Mouse (Mus musculus) Patski (cell line): ENCODE results near the gene Apol9b. TPM values are rescaled to one million over a fixed set of nuclear protein-coding genes. Genes with fewer than 3 reads are reported as not detected.
"Not testable (repeated sequence)": the region's sequence is repeated elsewhere in the genome, so short reads cannot be mapped to it uniquely, and the experiment has no call there.

Experiments
- ATAC-seq: fragments of 100-300 bp; one replicate; pipeline ENCODE4 v1.8.0; 2021
- CTCF ChIA-PET: fragments of 350-600 bp; sonication (Branson Sonifier 250); formaldehyde crosslinking; loops from one replicate; lab custom pipeline; 2022; ENCODE audit warnings: inconsistent platforms; lab: Charles Lee
- POLR2A ChIA-PET: fragments of 350-600 bp; sonication (Branson Sonifier 250); formaldehyde crosslinking; loops from one replicate; lab custom pipeline; 2022; ENCODE audit warnings: antibody characterized with exemption, inconsistent platforms; lab: Charles Lee
- DNase-seq: peaks from one replicate; pipeline ENCODE4 v3.0.0-alpha.2; 2011; ENCODE audit warnings: low read depth, low spot score
- H3K27me3 ChIP-seq: fragments of 371-371 bp; one replicate; pipeline ENCODE4 v1.5.1; 2021
- CTCF ChIP-seq: fragments of 100-300 bp; IDR thresholded peaks from one replicate; pipeline ENCODE4 v1.5.1; 2021
- in situ Hi-C: fragments of 300-500 bp; cut with MboI; formaldehyde crosslinking; loops from 3 replicates; pipeline ENCODE4 v1.11.1; 2018; ENCODE audit warnings: low pct_unique_long_range_greater_than_20kb, mixed read lengths
- polyA plus RNA-seq: library from polyadenylated mRNA; unstranded; gene quantifications from one replicate; pipeline ENCODE4 v1.2.3, GENCODE M21; 2021

Apol9b gene
- polyA plus RNA-seq, 1 experiment from 2014 or later = 0.33 TPM

GRCm38 (mm10) chr15:77727139-77727538 is 1.7 kb upstream of the Apol9b start:
- in situ Hi-C loops, ATAC-seq, POLR2A ChIA-PET: not testable (repeated sequence)

GRCm38 (mm10) chr15:77727745-77728144 is 1.1 kb upstream of the Apol9b start:
- H3K27me3 ChIP-seq, DNase-seq, POLR2A ChIA-PET, CTCF ChIA-PET, ATAC-seq, in situ Hi-C loops: not testable (repeated sequence)

More at GRCm38 (mm10) chr15:77727139-77727538, 1.7 kb upstream of the Apol9b start:
- H3K27me3 ChIP-seq, DNase-seq, CTCF ChIA-PET: not testable (repeated sequence)
- TF ChIP-seq CTCF = peak; percentile 56

GRCm38 (mm10) chr15:77731605-77732004 is 2.8 kb downstream of the Apol9b start:
- in situ Hi-C loops = no loop called here
- ChIA-PET CTCF (no interaction called here), POLR2A (no interaction called here)
- no peak for TF ChIP-seq CTCF
- no peaks in the 10 kb centered on the region for H3K27me3 ChIP-seq
- ATAC-seq (no peak), DNase-seq (no peak)

GRCm38 (mm10) chr15:77732851-77733250 is 4.0 kb downstream of the Apol9b start:
- H3K27me3 ChIP-seq, CTCF ChIA-PET, ATAC-seq, in situ Hi-C loops, DNase-seq, POLR2A ChIA-PET: not testable (repeated sequence)

- DNase-seq, in situ Hi-C loops, CTCF ChIA-PET, H3K27me3 ChIP-seq, POLR2A ChIA-PET: not testable (repeated sequence)
- ATAC-seq = peak; percentile 45
Observed at GRCm38 (mm10) chr15:77733380-77733779, 4.5 kb downstream of the Apol9b start.

- POLR2A ChIA-PET, CTCF ChIA-PET, ATAC-seq, DNase-seq, H3K27me3 ChIP-seq, in situ Hi-C loops: not testable (repeated sequence)
Observed at GRCm38 (mm10) chr15:77733903-77734302, 5.1 kb downstream of the Apol9b start.

GRCm38 (mm10) chr15:77740511-77741297 is 11.9 kb downstream of the Apol9b start:
- ChIA-PET POLR2A (no interaction called here), CTCF (interaction anchor here (1.0 to 1.9 kb wide), 3 partner anchors 10 to 343 kb away, joined by 3 to 9 read pairs (median 4); partner anchors contain the start of gene Apol8)
- DNase-seq (no peak), ATAC-seq (no peak)
- TF ChIP-seq CTCF = peak; percentile 49
- in situ Hi-C loops = no loop called here
- H3K27me3 ChIP-seq = no peaks in the 10 kb centered on the region

GRCm38 (mm10) chr15:77741556-77741955 is 12.7 kb downstream of the Apol9b start:
- CTCF ChIA-PET = interaction anchor here (1.8 kb wide), 1 partner anchor 9 kb away, joined by 9 read pairs; no protein-coding TSS in a partner anchor
- in situ Hi-C loops, DNase-seq, ATAC-seq, POLR2A ChIA-PET, H3K27me3 ChIP-seq: not testable (repeated sequence)

GRCm38 (mm10) chr15:77744632-77745031 is 15.8 kb downstream of the Apol9b start:
- no peaks in the 10 kb centered on the region for H3K27me3 ChIP-seq
- ATAC-seq (no peak), DNase-seq (no peak)
- CTCF ChIA-PET = no interaction called here
- POLR2A ChIA-PET = no interaction called here
- TF ChIP-seq CTCF = no peak
- in situ Hi-C loops = no loop called here

- ChIA-PET CTCF (no interaction called here), POLR2A (no interaction called here)
- in situ Hi-C loops = no loop called here
- no peak for ATAC-seq
- TF ChIP-seq CTCF = no peak
- no peak for DNase-seq
- no peaks in the 10 kb centered on the region for H3K27me3 ChIP-seq
Observed at GRCm38 (mm10) chr15:77745081-77745480, 16.2 kb downstream of the Apol9b start.

- CTCF ChIA-PET = no interaction called here
- TF ChIP-seq CTCF = no peak
- in situ Hi-C loops = no loop called here
- POLR2A ChIA-PET = no interaction called here
- DNase-seq (no peak), ATAC-seq (no peak)
- no peaks in the 10 kb centered on the region for H3K27me3 ChIP-seq
Observed at GRCm38 (mm10) chr15:77746326-77746725, 17.5 kb downstream of the Apol9b start.
